Mouse (Mus musculus) intestine, postnatal 0 days (tissue): ENCODE results near the gene Srsf4. TPM values are rescaled to one million over a fixed set of nuclear protein-coding genes. Genes with fewer than 3 reads are reported as not detected.

Source experiments
- ATAC-seq: fragments of 200-750 bp; cut with Nextera tagmentation; 2 replicates; pipeline ENCODE4 v1.8.0; 2017; ENCODE audit warnings: mild to moderate bottlenecking, moderate TSS enrichment, moderate library complexity
- H3K27ac ChIP-seq: fragments of 300-500 bp; sonication (generic); 2 replicates; pipeline ENCODE4 v1.5.1; 2014; ENCODE audit warnings: mild to moderate bottlenecking, low read depth, low read length, moderate library complexity
- H3K27me3 ChIP-seq: fragments of 300-500 bp; sonication (generic); replicated peaks from 2 replicates; pipeline ENCODE4 v1.6.1; 2014; ENCODE audit warnings: low read length, mixed read lengths; ENCODE audit not compliant: control insufficient read depth, insufficient read depth
- H3K36me3 ChIP-seq: fragments of 300-500 bp; sonication (generic); 2 replicates; pipeline ENCODE4 v1.6.1; 2014; ENCODE audit warnings: mild to moderate bottlenecking, moderate library complexity; ENCODE audit not compliant: control insufficient read depth, insufficient read depth
- H3K4me1 ChIP-seq: fragments of 300-500 bp; sonication (generic); replicated peaks from 2 replicates; pipeline ENCODE4 v1.6.1; 2014; ENCODE audit warnings: antibody characterized with exemption, low read length, mixed read lengths; ENCODE audit not compliant: control insufficient read depth, insufficient read depth
- H3K4me2 ChIP-seq: fragments of 300-500 bp; sonication (generic); replicated peaks from 2 replicates; pipeline ENCODE4 v1.6.1; 2014; ENCODE audit warnings: low read depth, mild to moderate bottlenecking, moderate library complexity
- H3K4me3 ChIP-seq: fragments of 300-500 bp; sonication (generic); 2 replicates; pipeline ENCODE4 v1.5.1; 2014; ENCODE audit warnings: low read depth, low read length
- H3K9ac ChIP-seq: fragments of 300-500 bp; sonication (generic); 2 replicates; pipeline ENCODE4 v1.6.1; 2014; ENCODE audit warnings: mild to moderate bottlenecking, low read depth, low read length
- H3K9me3 ChIP-seq: fragments of 300-500 bp; sonication (generic); 2 replicates; pipeline ENCODE4 v1.6.1; 2016; ENCODE audit warnings: mixed run types; ENCODE audit not compliant: control insufficient read depth
- CTCF ChIP-seq: sonication (generic); IDR thresholded peaks from 2 replicates; pipeline ENCODE4 v1.5.1; 2016; ENCODE audit warnings: low read depth, mild to moderate bottlenecking, control low read depth, antibody characterized with exemption, moderate library complexity
- WGBS: fragments of 180-500 bp; shearing (Covaris S2); extraction: QIAGEN DNeasy Blood & Tissue Kit; methylation state at CpG from one replicate; pipeline ENCODE4 v1.1.7; 2014; 5-methylcytosine and 5-hydroxymethylcytosine counted together
- polyA plus RNA-seq: library from polyadenylated mRNA; unstranded; fragments of >200 nt; fragmentation: Nextera tagmentation; extraction: Ambion mirVana; gene quantifications from 2 replicates; pipeline ENCODE4 v1.2.1, GENCODE M21; 2015

Gene Srsf4
- polyA plus RNA-seq, 1 experiment from 2014 or later = 36.2 TPM

GRCm38 (mm10) chr4:131843290-131843743 lies 30.1 kb upstream of the Srsf4 start, which contains the start of gene Mecr:
Mecr (plus strand) TSS chr4:131843470.
- H3K27ac ChIP-seq = no peak within 1 kb of the TSS
- H3K27me3 ChIP-seq = no peaks in the 10 kb centered on the region
- ATAC-seq = peak; percentile 74
- H3K4me3 ChIP-seq = peak within 1 kb of the TSS; percentile 85
- H3K4me1 ChIP-seq = peaks cover 7% of the 10 kb centered on the region; the same call in 1 of the 2 replicates
- H3K9ac ChIP-seq = peak within 1 kb of the TSS; percentile 70
- peaks cover 3% of the 10 kb centered on the region; the same call in 1 of the 2 replicates for H3K36me3 ChIP-seq
- peak within 1 kb of the TSS; percentile 93 for H3K4me2 ChIP-seq
- no peaks in the 10 kb centered on the region for H3K9me3 ChIP-seq
- no peak for TF ChIP-seq CTCF
- WGBS = under 1% methylated on average over 37 of the region's 37 CpGs

GRCm38 (mm10) chr4:131845991-131846778 lies 27.2 kb upstream of the Srsf4 start:
- 50% methylated on average over 8 of the region's 8 CpGs for WGBS
- no peak for TF ChIP-seq CTCF
- no peak overlapping the region for H3K4me2 ChIP-seq
- H3K9me3 ChIP-seq = no peaks in the 10 kb centered on the region
- peak; percentile 83 for ATAC-seq
- peaks cover 7% of the 10 kb centered on the region; the same call in 1 of the 2 replicates for H3K4me1 ChIP-seq
- no peak overlapping the region for H3K9ac ChIP-seq
- peaks cover 3% of the 10 kb centered on the region; the same call in 1 of the 2 replicates for H3K36me3 ChIP-seq
- no peak overlapping the region for H3K4me3 ChIP-seq
- H3K27ac ChIP-seq = no peak overlapping the region
- H3K27me3 ChIP-seq = no peaks in the 10 kb centered on the region

GRCm38 (mm10) chr4:131848082-131848481 lies 25.3 kb upstream of the Srsf4 start:
- H3K4me2 ChIP-seq = no peak overlapping the region
- H3K9ac ChIP-seq = no peak overlapping the region
- 83% methylated on average over 6 of the region's 6 CpGs for WGBS
- no peak overlapping the region for H3K27ac ChIP-seq
- H3K9me3 ChIP-seq = no peaks in the 10 kb centered on the region
- peaks cover 3% of the 10 kb centered on the region; the same call in 1 of the 2 replicates for H3K36me3 ChIP-seq
- H3K4me3 ChIP-seq = no peak overlapping the region
- H3K27me3 ChIP-seq = no peaks in the 10 kb centered on the region
- no peak for ATAC-seq
- TF ChIP-seq CTCF = no peak
- H3K4me1 ChIP-seq = peaks cover 7% of the 10 kb centered on the region; the same call in 1 of the 2 replicates

GRCm38 (mm10) chr4:131849986-131850638 lies 23.3 kb upstream of the Srsf4 start:
- ATAC-seq = no peak
- no peak overlapping the region for H3K4me2 ChIP-seq
- 0 out of 2 replicates have a peak, but pooled peaks cover 3% of the 10 kb centered on the region for H3K4me1 ChIP-seq
- no peak for TF ChIP-seq CTCF
- peak overlapping the region; percentile 22; the same call in 1 of the 2 replicates for H3K9ac ChIP-seq
- H3K36me3 ChIP-seq = peaks cover 3% of the 10 kb centered on the region; the same call in 1 of the 2 replicates
- H3K27ac ChIP-seq = peak overlapping the region; percentile 57; the same call in 1 of the 2 replicates
- no peaks in the 10 kb centered on the region for H3K9me3 ChIP-seq
- WGBS = 50% methylated on average over 5 of the region's 5 CpGs
- H3K27me3 ChIP-seq = no peaks in the 10 kb centered on the region
- no peak overlapping the region for H3K4me3 ChIP-seq

DNA sequence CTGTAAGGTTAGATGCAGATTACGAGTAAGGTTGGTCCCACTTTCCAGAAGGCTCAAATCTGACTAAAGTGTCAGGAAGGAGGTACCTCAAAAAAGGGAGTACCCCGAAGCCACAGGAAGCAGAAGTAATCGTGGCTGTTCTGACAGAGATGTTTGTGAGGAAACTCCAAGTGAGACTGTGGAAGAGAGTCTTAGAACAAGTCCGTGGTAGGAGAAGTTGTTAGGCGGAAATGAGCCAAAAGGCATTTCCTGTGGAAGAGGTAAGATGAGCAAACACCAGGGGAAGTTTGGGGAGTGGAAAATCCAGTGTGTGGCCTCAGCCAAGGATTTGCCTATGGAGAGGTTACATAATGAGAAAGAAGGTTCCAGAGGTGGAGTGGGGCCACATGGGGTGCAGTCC lies 18.5 kb upstream of the Srsf4 start:
- no peak for ATAC-seq

More for the DNA sequence above, 18.5 kb upstream of the Srsf4 start:
- no peak overlapping the region for H3K9ac ChIP-seq
- no peak for TF ChIP-seq CTCF
- WGBS = 80% methylated on average over 5 of the region's 5 CpGs
- peaks cover 15% of the 10 kb centered on the region; the same call in 1 of the 2 replicates for H3K36me3 ChIP-seq
- no peaks in the 10 kb centered on the region for H3K4me1 ChIP-seq
- no peak overlapping the region for H3K4me3 ChIP-seq
- H3K27me3 ChIP-seq = no peaks in the 10 kb centered on the region
- no peak overlapping the region for H3K27ac ChIP-seq
- no peak overlapping the region for H3K4me2 ChIP-seq
- no peaks in the 10 kb centered on the region for H3K9me3 ChIP-seq
